Comparison of ENCODE assay signal across 9 mouse cellular contexts in genomic region chr1:106883812-106884211, GRCm38 (mm10). TPM values are rescaled to one million over a fixed set of nuclear protein-coding genes. Genes with fewer than 3 reads are reported as not detected.
DNase-seq lines count a peak whose midpoint lies in the region; ATAC-seq and TF ChIP-seq lines count a peak whose summit lies in the region.
"Had no signal": no experiment of that assay in that cellular context is flagged by ENCODE, and none has a peak within 500 bp of the region (broad histone marks: within the 10 kb centered on the region; RNA-seq: fewer than 3 reads in every experiment).

No protein-coding gene starts in this region.

- no peak for DNase-seq in cerebellum, postnatal 25 days
- peak; percentile 29 for DNase-seq in layer of hippocampus, adult 9-10 months (ENCODE audit: low spot score)
- no peak for DNase-seq in layer of hippocampus, adult 8-10 months (ENCODE audit: low spot score in 2 of 2)
- DNase-seq in urinary bladder, postnatal 36 days (ENCODE audit: low spot score in 2 of 2), result no peak
- DNase-seq in testis, postnatal 14 days (ENCODE audit: low spot score), result no peak

- no peak for TF ChIP-seq POLR2A in bone marrow macrophage, adult 2 months (IDR thresholded peaks at IDR 0.05; ENCODE audit: borderline replicate concordance, low read depth, low read length)

- 11% methylated on average over 2 of the region's 2 CpGs for WGBS in midbrain, embryonic 16.5 days

- no peak overlapping the region for H3K4me3 ChIP-seq in bone marrow macrophage, adult 2 months (ENCODE audit: insufficient read depth, low read length)
- no peak overlapping the region for H3K4me3 ChIP-seq in midbrain, embryonic 16.5 days (ENCODE audit: low read depth, low read length)

- no peaks in the 10 kb centered on the region for H3K36me3 ChIP-seq in midbrain, embryonic 16.5 days (ENCODE audit: control insufficient read depth, insufficient read depth, low read length)

- no peak overlapping the region for H3K9ac ChIP-seq in midbrain, embryonic 16.5 days (ENCODE audit: low read depth, low read length)

- H3K27ac ChIP-seq in bone marrow macrophage, adult 2 months (ENCODE audit: insufficient read depth, low read depth, low read length), result peak overlapping the region; percentile 80
- H3K27ac ChIP-seq in midbrain, embryonic 16.5 days (ENCODE audit: low read length), result no peak overlapping the region

- H3K9me3 ChIP-seq in midbrain, embryonic 16.5 days (replicated peaks; ENCODE audit: control insufficient read depth, low read length, poor library complexity, severe bottlenecking), result no peaks in the 10 kb centered on the region

- ATAC-seq in cerebellum, adult (ENCODE audit: insufficient number of reproducible peaks, low FRiP score, low TSS enrichment), result 0 out of 2 replicates have a peak, but pooled peaks have one; percentile 45
- ATAC-seq in midbrain, embryonic 16.5 days, result 0 out of 2 replicates have a peak, but pooled peaks have one; percentile 25

- H3K4me1 ChIP-seq in bone marrow macrophage, adult 2 months (ENCODE audit: control insufficient read depth, insufficient read depth, low read length), result peaks cover 11% of the 10 kb centered on the region
- H3K4me1 ChIP-seq in midbrain, embryonic 16.5 days (ENCODE audit: control insufficient read depth, insufficient read depth, low read length), result no peaks in the 10 kb centered on the region

- no peak for TF ChIP-seq CTCF in bone marrow macrophage, adult 2 months (IDR thresholded peaks at IDR 0.05; ENCODE audit: low read depth, low read length)

- H3K27me3 ChIP-seq in midbrain, embryonic 16.5 days (ENCODE audit: control insufficient read depth, insufficient read depth, low read depth, low read length), result no peaks in the 10 kb centered on the region

- H3K4me2 ChIP-seq in midbrain, embryonic 16.5 days (ENCODE audit: low read length), result no peak overlapping the region

RNA-seq across cellular contexts. Expression of gene Serpinb5, which starts 22.8 kb away (rescaled TPM):
- total RNA-seq in layer of hippocampus, adult 8-10 months (2022), result not detected
- not detected in 2 replicates for polyA plus RNA-seq in bone marrow macrophage, adult 2 months (2012; ENCODE audit: insufficient read depth, insufficient read length, missing spikeins)
- polyA plus RNA-seq in midbrain, embryonic 16.5 days (2015; fragmentation: Nextera tagmentation; extraction: Ambion mirVana), result not detected in 2 replicates
- total RNA-seq: gastrocnemius, adult 8-10 months had no signal

RNA-seq across cellular contexts. Expression of gene Serpinb12, which starts 50.4 kb away (rescaled TPM):
- total RNA-seq in layer of hippocampus, adult 8-10 months (2022), result not detected
- polyA plus RNA-seq in bone marrow macrophage, adult 2 months (2012; ENCODE audit: insufficient read depth, insufficient read length, missing spikeins), result 0.68 and 0.89 TPM in 2 replicates
- polyA plus RNA-seq in midbrain, embryonic 16.5 days (2015; fragmentation: Nextera tagmentation; extraction: Ambion mirVana), result not detected in 2 replicates
- total RNA-seq: gastrocnemius, adult 8-10 months had no signal
